Mouse (Mus musculus) stomach, postnatal 0 days (tissue): ENCODE measurements around the gene Rasgef1c.

Experiments used
- CTCF ChIP-seq: IDR thresholded peaks from 2 replicates; pipeline ENCODE4 v1.5.1; 2016; ENCODE audit warnings: antibody characterized with exemption, low read depth, mild to moderate bottlenecking, moderate library complexity
- EP300 ChIP-seq: optimal IDR thresholded peaks from 2 replicates; pipeline ENCODE3; 2016; ENCODE audit warnings: antibody characterized with exemption

- TF ChIP-seq CTCF: peak; percentile 43
- no peak for TF ChIP-seq EP300
Observed at GRCm38 (mm10) chr11:49927169-49927568, 25.5 kb downstream of the Rasgef1c start.
